Mouse (Mus musculus) olfactory bulb, adult 2 months (tissue): Measurements from ENCODE around the gene Sult2b1. TPM values are rescaled to one million over a fixed set of nuclear protein-coding genes. Genes with fewer than 3 reads are reported as not detected.
A peak's percentile ranks its signal among the peaks of the same experiment; 100 is the strongest.

Experiments used
- H3K27ac ChIP-seq: fragments of 200-500 bp; 2 replicates; pipeline ENCODE4 v1.5.1; 2012; ENCODE audit warnings: low read depth, low read length; ENCODE audit not compliant: insufficient read depth
- H3K4me1 ChIP-seq: fragments of 200-500 bp; 2 replicates; pipeline ENCODE4 v1.6.1; 2012; ENCODE audit warnings: low read length; ENCODE audit not compliant: control insufficient read depth, insufficient read depth
- H3K4me3 ChIP-seq: fragments of 200-500 bp; 2 replicates; pipeline ENCODE4 v1.5.1; 2012; ENCODE audit warnings: mild to moderate bottlenecking, low read depth, low read length, moderate library complexity; ENCODE audit not compliant: insufficient read depth
- CTCF ChIP-seq: fragments of 200-500 bp; IDR thresholded peaks from 2 replicates; pipeline ENCODE4 v1.5.1; 2012; ENCODE audit warnings: low read depth, mild to moderate bottlenecking, low read length, moderate library complexity; ENCODE audit not compliant: insufficient read depth
- POLR2A ChIP-seq: fragments of 200-500 bp; IDR thresholded peaks from 2 replicates; pipeline ENCODE4 v1.6.1; 2012; ENCODE audit warnings: mild to moderate bottlenecking, low read depth, low read length, moderate library complexity; ENCODE audit not compliant: insufficient read depth
- WGBS: fragments of 180-500 bp; shearing (Covaris S2); methylation state at CpG from one replicate; pipeline ENCODE4 v1.1.7; 2018; 5-methylcytosine and 5-hydroxymethylcytosine counted together
- polyA plus RNA-seq: library from polyadenylated mRNA; stranded (reverse); fragments of >200 nt; gene quantifications from 2 replicates; pipeline ENCODE4 v1.2.4, GENCODE M21; 2012; ENCODE audit warnings: low replicate concordance; ENCODE audit not compliant: missing spikeins, insufficient read depth, insufficient read length

Gene Sult2b1
- polyA plus RNA-seq, 1 experiment: not detected

DNA sequence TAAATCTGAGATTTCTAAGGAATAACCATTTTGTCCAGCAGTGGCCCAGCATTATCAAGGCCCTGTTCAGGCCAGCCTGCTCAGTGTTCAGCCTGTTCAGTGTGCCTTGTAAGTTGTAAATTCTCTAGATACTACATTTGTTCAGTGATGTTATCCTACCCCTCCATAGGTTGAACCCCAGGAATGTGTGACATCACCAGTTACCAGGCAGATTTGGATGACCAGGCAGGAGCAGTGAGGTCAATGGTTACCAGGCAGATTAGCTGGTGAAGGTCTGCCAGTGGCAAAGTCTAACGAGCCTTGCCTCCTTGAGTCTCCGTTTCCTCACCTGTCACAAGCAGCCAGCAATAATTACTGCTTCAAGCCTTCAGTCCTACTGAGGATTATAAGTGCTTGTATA lies 40.1 kb downstream of the Sult2b1 start:
- H3K27ac ChIP-seq: no peak overlapping the region
- no peak for TF ChIP-seq POLR2A
- no peak for TF ChIP-seq CTCF
- H3K4me3 ChIP-seq: no peak overlapping the region
- peaks cover 17% of the 10 kb centered on the region for H3K4me1 ChIP-seq
- 30% methylated on average over 2 of the region's 2 CpGs for WGBS

DNA sequence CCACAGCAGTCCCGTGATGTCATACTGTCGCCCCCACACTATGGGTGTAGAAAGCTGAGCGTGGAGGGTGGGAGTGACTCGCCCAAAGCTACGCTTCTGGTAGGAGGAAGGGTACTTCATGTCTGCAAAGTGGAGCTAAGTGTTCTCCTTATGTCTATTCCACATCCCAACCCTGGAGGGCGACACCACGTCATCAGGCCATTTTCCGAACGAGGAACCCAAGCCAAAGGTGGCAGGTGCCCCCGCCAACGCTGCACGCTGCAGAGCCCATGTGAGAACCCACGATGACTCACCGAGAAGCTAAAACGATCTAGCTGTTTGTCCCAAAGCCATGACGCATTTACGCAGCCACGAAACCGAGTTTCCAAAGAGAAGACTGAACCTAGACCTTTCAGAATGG lies 42.1 kb downstream of the Sult2b1 start:
- Histone ChIP-seq H3K27ac (peak overlapping the region; percentile 66), H3K4me1 (peaks cover 15% of the 10 kb centered on the region), H3K4me3 (peak overlapping the region; percentile 41)
- 9% methylated on average over 19 of the region's 19 CpGs for WGBS
- TF ChIP-seq CTCF (no peak), POLR2A (no peak)

DNA sequence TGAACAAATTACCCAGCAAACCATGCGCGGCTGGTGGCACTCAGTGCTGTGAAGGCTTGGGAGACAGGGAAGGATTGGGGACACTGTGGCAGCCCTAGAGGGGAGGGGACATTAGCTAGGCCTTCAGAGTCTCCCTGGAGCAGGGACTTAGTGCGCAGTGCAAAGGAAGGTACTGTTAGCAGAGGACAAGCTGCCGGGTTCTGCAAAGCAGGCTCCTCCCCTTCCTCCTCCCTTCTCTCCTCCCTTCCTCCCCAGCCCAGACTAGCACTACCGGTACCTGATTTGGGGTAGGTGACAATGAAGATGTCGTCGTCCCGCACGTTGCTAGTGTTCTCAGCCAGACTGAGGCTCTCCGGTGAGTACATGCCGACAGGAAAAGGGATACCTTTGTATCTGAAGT lies 42.7 kb downstream of the Sult2b1 start:
- TF ChIP-seq CTCF: no peak
- TF ChIP-seq POLR2A: no peak; the same call in 1 of the 2 replicates
- Histone ChIP-seq H3K27ac (peak overlapping the region; percentile 66), H3K4me3 (peak overlapping the region; percentile 41), H3K4me1 (peaks cover 15% of the 10 kb centered on the region)
- 41% methylated on average over 11 of the region's 11 CpGs for WGBS

DNA sequence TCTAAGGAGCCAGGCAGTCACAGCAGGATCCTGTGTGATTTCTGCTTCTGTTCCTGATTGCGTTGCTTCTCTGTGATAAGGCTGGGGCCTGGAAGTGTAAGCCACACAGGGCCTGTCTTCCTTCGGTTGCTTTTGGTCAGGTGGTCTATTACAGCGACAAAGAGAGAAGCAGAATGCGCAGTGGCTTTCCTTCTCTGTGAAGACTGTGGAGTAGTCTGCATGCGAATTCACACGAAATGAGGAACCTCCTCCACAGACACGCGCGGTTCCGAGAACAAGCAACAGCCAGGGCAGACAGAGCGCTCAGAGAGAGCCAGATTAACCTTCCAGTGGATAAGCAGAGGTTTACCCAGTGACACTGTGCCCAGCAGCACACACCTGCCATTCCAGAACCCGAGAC lies 43.2 kb downstream of the Sult2b1 start:
- TF ChIP-seq CTCF: no peak
- no peak for TF ChIP-seq POLR2A
- Histone ChIP-seq H3K4me1 (peaks cover 15% of the 10 kb centered on the region), H3K4me3 (peak overlapping the region; percentile 41), H3K27ac (peak overlapping the region; percentile 14; the same call in 1 of the 2 replicates)
- WGBS: 70% methylated on average over 12 of the region's 12 CpGs

DNA sequence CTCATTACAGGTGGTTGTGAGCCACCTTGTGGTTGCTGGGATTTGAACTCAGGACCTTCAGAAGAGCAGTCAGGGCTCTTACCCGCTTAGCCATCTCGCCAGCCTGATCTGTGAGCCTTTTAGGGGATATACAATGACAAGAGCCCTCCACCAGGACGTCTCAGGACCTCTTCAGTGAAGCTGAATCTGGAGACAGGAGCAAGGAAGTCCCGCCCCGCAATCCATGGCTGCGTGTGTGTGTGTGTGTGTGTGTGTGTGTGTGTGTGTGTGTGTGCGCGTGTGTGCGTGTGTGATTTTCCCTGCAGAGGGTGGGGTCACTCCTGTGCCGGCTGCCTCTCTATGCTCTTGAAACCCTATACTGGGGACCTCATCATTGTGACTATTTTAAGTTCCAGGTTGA lies 44.6 kb downstream of the Sult2b1 start:
- H3K4me3 ChIP-seq: no peak overlapping the region
- no peak overlapping the region for H3K27ac ChIP-seq
- TF ChIP-seq CTCF (no peak), POLR2A (no peak)
- WGBS: 64% methylated on average over 10 of the region's 10 CpGs
- H3K4me1 ChIP-seq: peaks cover 15% of the 10 kb centered on the region

DNA sequence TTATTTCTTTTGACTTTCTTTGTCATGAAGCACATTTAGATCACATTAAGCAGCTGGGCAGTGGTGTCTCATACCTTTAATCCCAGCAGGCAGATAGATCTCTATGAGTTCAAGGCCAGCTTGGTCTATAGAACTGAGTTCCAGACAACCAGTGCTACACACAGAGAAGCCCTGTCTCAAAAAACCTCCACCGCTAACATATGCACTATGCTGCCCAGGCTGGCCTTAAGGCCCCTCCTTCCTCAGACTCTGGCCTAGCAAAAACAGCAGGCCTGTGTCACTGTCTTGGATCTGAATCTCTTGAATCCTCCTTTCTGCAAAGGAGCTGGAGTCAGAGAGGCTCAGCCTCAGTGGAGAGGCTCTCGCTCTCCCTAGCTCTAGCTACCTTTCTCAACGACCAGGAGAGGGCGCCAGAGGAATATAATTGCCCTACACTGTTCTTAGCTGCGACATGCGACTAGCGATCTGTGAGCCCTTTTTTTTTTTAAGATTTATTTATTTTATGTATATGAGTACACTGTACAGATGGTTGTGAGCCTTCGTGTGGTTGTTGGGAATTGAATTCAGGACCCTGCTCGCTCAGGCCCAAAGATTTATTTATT lies 45.2 kb downstream of the Sult2b1 start:
- Histone ChIP-seq H3K4me3 (no peak overlapping the region), H3K4me1 (peaks cover 15% of the 10 kb centered on the region), H3K27ac (no peak overlapping the region)
- WGBS: 9% methylated on average over 9 of the region's 9 CpGs
- peak; percentile 22; the same call in 1 of the 2 replicates for TF ChIP-seq CTCF
- no peak for TF ChIP-seq POLR2A

DNA sequence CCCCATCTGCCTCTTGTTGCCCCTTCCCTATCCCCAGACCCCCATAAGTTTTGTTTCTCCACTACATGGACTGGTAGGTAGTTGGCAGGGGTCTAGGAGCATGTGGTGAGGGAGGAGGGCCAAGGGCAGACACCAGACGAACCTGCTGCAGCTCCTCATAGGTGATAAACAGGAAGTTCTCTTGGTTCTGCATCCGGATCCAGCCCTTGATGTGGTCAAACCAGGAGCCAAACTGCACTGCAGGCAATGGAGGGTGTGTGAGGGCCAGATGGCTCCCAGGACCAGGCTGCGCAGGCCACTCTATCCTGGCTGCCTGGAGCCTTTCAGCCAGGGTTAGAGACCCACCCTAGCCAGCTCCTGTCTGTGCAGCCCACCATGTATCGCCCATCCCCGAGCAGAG lies 51.0 kb downstream of the Sult2b1 start:
- no peak for TF ChIP-seq POLR2A
- TF ChIP-seq CTCF: no peak
- Histone ChIP-seq H3K4me1 (no peaks in the 10 kb centered on the region), H3K4me3 (no peak overlapping the region), H3K27ac (no peak overlapping the region)
- 89% methylated on average over 5 of the region's 5 CpGs for WGBS

DNA sequence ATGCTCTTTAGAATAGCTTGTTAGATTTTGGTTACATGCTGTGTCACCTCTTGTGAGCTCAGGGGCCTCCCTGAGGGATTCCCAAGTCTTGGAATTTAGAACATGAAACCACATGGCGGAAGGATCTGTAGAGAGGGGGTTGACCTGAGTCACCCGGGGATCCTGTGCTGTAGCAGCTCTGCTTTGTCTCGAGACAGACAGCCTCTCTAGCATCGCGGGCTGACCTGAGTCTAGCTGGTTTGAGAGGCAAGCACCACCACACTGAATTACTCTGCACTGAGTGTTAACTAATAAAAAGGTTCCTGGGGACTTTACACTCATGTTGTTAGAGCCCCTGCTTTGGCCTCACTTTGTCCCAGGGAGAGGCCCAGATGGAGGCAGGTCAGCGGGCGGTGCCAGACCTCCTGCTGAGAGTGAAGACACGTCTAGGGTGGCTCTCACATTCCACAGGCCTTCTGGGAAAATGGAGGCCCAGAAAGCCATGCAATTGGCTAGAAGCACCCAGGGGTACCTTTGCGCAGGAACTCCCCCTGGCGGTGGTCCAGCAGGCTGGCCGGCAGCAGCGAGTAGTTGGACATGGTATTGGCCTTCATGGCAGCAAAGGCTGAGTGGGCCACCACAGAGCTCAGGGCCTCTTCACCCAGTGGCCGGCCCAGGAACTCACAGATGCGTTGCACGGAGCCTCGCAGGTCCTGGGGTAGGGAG lies 53.6 kb downstream of the Sult2b1 start:
- Histone ChIP-seq H3K4me3 (no peak overlapping the region), H3K4me1 (no peaks in the 10 kb centered on the region), H3K27ac (no peak overlapping the region)
- 37% methylated on average over 16 of the region's 16 CpGs for WGBS
- peak; percentile 16; the same call in 1 of the 2 replicates for TF ChIP-seq CTCF
- no peak for TF ChIP-seq POLR2A

DNA sequence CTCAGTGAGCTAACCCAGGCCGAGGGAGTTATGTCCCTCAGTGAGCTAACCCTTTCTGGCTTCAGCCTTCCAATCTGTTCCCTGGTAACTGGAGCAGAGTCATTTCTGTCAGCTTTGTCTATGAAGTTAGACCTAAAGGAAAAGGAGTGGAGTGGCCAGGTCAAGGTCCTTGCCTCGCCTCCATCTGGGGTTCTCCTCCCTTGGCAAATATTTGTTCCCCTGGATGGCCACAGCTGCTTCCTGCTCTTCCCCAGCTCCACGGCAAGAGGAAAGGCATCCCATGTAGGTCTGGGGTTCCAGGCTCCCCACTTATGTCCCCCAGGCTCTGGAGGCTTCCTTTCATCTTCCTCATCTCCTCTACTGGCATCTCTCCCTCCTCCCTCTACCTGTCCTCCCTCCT lies 56.8 kb downstream of the Sult2b1 start:
- Histone ChIP-seq H3K4me1 (no peaks in the 10 kb centered on the region), H3K27ac (no peak overlapping the region), H3K4me3 (no peak overlapping the region)
- 81% methylated on average over 3 of the region's 3 CpGs for WGBS
- TF ChIP-seq CTCF (no peak), POLR2A (no peak)
